Mouse (Mus musculus): ENCODE measurements around the gene Emp2.
"Not testable (repeated sequence)": the region's sequence is repeated elsewhere in the genome, so short reads cannot be mapped to it uniquely, and the experiment has no call there.

Emp2 gene

DNA sequence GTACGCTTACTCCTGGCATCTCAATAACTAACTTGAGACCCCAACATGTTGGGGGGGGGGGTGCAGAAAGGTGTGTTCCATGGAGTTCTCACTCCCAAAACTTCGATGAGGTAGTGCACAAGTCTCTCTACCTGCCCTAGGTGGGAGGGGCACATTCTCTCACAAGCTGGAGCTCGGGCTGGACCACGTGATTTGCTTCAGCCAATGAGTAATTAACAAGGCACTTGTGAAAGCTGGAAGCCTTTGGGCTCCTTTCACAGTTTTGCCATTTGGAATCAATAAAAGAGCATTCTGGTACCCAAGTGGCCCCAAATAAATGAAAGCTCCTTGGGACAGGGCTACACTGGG lies 3.4 kb upstream of the Emp2 start:
- no peak for DNase-seq (ENCODE audit: low read depth, low spot score)

DNA sequence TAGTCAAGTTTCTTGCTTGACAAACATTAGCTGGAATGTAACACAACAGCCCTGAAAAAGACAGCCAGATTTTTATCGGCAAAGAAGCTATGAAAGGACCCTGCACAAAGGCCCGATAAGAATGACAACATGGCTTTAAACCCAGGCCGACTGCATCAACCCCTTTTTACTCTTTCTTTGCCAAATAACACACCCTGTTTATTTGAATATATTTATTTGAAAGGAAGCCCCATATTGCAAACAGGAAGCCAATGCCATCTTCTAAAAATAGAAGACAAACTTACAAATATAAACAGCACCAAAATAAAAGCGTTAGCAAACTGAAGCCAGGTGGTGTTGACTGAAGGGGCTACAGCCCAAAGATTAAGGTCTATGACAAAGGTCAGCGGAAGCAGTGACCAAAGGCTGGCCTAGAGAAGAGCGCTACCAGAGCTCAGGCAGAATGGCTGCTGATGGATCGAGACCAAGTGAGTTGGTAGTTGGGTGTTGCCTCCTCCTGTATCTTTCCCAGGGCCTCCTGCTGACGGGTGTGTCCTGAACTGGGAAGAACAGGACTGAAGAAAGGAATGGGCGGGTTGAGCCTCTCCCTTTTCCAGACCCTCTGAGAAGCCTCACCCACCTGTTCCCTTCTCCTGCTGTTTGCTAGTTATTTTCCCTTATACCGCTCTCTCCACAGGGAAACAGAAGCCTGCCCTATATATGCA lies 2.9 kb upstream of the Emp2 start:
- DNase-seq (ENCODE audit: low read depth, low spot score) = no peak

DNA sequence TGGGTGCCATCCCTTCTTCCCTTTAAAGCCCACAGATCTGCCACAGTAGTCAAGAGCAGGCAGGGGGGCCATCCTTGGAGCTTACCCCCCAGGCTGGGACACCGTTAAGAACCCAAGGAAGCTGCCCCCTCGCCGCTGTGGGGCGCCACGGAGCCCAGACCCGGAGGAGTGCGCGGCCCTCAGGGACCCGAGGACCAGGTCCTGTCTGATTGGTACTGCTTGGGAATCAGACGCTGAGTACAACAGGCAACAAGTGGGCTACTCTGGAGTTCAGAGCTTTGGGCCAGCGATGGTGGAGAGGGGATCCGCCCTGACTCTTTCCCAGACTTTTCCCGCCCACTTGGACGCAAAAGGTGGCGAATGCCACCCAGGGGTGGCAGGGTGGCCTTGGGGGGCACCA lies 542 bp downstream of the Emp2 start:
- no peak for DNase-seq (ENCODE audit: low read depth, low spot score)

DNA sequence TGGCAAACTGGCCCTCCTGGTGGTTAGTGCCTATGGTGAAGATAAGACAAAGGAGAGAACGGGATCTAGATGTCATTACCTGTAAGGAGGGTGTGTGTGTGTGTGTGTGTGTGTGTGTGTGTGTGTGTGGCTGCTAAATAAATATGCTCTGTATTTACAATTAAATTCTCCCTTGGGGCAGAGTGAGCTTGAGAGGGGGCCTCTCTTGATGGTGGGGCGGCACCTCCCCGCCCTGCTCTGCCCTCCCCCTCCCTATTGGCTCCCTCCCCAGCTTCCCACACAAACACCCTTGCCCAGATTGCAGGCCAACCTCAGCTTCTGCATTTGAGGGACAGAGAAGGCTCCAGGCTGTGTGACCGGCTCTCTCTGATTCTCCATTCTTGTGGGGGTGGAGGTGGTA lies 1.8 kb downstream of the Emp2 start:
- DNase-seq (ENCODE audit: low read depth, low spot score) = no peak

DNA sequence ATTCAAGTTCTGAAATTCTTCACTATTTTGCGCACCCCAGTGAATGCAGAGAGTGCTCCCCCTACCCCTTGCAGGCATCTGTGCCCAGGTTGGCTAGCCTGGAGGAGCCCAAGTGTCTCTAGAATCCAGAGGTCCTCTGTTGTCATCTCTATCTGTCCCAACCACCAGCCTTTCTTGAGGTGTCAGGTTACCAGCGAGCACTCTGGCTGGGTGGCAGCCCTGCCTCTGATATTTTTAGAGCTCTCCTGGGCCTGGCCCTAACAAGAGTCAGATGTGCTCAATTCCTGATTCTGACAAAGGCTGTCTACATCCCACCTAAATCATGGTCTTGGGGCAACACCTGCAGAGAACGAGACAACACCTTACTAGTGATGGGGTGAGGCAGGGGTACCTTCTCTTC lies 2.7 kb downstream of the Emp2 start:
- no peak for DNase-seq (ENCODE audit: low read depth, low spot score)

DNA sequence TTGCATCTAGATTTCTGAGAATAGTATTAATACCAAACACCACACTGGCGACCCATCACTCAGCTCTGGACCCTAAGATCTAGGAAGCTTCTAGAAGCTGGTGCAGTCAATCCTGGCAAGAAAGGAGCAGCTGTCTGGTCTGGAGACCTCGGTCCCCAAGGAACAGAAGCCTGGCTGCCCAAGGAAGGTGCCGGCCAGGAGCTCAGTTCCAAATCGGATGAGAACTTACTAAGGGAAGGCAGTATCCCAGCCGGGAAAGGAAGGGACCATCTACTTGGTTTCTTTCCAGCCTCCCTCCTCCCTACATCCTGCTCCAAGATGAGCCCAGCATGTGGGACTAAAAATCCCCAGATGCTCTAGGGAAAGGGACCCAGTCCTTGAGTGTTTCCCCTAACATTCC lies 3.3 kb downstream of the Emp2 start:
- no peak for DNase-seq (ENCODE audit: low read depth, low spot score)

DNA sequence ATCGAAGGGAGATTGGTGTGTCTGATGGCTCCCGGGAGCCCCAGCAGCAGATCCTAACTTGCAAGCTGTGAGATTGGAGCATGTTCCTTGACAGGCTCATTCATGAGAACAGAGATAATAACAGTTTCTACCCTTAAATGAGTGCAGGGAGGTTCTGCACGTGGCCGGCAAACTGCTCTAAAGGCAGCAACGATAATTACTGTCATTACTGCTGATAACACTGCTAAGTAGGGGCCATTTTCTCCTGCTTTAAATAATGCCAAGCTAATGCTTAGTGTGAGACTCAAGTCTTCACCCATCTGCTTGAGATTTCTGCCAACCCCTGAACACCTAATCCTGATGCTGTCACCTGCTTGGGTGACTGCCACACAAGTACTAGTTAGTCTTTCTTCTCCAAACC lies 6.4 kb downstream of the Emp2 start:
- no peak for DNase-seq (ENCODE audit: low read depth, low spot score)

DNA sequence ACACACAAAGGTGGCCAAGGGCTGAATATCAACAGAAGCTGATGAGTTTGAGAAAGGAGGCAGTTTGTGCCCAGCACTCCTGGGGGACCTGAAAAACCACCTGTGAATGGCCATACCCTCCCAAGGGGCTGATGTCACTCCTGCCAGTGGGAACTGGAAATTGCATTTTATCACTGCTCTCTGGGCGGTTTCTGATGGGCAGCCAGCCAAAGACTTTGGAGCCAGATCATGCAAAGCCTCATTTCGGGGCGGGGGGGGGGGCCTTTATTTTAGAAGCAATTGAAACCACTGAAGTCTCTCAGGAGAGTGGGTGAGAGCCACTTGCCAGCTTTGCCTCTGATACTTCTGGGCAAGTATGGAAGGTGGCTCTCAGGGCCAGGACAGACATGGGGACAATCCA lies 7.7 kb downstream of the Emp2 start:
- DNase-seq (ENCODE audit: low read depth, low spot score) = no peak

DNA sequence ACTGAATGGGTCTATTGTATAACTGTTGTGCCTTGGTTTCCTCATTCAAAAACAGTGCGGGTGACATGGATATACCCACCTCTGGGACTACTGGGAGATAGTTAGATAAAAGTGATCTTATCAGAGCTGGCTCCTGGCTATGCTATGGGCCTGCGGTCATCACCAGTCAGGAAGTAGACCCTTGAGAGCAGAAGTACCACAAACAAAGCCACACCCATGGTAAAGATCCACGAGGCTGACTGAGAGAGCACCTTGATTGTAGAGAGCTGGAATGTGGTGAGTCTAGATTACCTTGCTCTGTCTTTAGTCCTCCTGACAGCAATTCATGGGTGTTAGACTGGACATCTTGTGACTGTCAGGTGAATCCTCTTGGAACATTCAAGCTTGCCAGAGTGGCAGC lies 12.4 kb downstream of the Emp2 start:
- no peak for DNase-seq (ENCODE audit: low read depth, low spot score)

DNA sequence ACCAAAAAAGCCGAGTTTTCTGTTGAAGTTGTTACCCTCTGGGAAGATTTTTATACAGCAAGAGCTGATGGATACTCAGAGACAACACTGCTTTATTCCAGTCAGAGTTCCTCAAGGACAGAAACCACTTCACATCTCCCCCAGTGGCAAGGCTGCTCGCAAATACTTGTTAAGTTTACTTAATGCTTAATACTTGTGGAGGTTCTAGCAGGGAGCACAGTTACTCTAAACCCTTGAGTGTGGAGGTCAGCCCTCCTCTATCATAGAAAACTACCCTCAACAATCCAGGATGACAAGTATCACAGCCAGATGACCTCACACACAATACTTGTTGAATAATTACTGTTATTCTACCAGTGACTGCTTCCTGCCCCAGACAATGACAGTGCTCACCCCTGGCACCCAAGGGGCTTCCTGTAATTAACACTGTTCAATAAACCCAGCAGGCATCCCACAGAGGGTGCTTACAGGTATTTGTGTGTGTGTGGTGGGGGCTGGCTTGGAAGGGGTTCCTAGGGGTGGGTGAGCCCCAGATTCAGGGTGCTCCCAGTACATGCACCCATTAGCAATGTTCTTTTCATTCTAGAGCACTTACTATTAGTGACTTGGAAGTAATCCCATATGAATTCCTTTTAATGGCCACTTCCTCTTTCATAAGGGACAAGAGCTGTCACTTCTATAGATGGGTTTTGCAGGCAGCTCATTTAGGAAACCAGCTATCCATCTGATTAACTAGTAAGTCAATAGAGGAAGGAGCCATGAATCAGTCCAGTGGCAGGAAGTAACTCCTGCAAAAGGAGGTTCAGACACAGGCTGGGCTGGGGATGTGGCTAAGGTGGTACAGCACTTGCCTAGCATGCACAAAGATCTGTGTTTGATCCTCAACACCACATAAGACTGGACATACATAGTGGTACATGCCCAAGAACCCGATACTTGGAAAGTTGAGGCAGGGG lies 13.3 kb downstream of the Emp2 start:
- DNase-seq (ENCODE audit: low read depth, low spot score) = no peak

DNA sequence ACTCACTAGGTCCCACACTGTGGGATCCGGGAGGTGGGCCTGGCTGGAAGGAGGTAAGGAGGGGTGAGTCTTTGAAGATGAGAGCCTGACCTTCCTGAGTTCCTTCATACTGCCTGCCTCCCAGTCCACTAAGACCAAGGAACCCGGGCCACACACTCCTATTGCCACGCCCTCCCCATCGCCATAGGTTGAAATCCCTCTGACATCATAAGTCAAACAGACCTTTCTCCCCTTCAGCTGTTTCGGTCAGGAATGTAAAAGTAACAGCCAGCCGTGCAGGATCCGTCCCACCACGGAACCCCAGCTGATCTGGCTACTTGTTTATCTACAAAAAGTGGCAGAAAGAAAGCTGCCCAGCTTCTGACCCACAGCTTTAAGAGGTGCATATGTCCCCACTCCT lies 14.1 kb downstream of the Emp2 start:
- no peak for DNase-seq (ENCODE audit: low read depth, low spot score)

DNA sequence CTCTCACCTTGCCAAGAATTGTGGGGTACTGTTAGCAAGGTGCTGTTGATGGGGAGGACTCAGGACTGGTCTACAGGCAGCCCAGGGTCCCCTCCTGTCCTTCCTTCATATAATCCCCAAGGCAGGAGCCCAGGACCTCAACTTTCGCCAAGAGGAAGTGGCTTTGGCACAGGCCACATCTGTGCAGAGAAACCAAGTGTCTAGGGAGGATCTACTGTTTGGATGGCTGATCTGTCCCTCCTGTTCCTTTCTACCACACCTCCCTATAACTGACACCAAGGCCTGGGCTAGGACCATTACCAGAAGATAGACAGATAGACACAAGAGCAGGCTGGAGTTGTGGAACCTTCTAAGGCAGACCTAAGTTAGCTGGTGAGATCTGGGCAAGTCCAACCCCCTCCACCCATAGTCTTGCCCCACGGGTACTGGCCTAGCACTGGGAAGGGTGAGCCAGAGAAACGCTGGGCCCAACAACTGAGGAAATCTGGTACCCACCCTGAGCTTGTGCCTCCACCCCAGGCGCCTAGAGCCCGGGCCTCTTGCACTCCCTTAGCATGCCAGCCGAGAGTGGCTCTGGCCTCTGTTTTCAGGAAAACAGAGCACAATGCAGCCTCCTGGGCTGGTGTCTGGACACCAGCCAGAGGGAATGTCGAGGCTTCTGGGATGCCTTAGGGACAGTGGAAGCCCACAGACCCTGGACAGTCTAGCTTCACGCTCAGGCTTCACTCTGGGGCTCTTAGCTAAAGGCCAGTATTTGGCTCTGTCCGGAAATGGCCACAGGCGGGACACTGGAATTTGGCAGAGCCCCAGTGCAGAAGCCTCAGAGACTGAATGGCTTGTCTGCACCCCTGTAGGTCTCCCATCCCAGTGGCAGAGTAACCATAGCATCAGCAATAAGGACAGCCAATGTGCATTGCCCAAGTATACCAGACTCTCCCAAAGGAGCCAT lies 15.8 kb downstream of the Emp2 start:
- no peak for DNase-seq (ENCODE audit: low read depth, low spot score)

DNA sequence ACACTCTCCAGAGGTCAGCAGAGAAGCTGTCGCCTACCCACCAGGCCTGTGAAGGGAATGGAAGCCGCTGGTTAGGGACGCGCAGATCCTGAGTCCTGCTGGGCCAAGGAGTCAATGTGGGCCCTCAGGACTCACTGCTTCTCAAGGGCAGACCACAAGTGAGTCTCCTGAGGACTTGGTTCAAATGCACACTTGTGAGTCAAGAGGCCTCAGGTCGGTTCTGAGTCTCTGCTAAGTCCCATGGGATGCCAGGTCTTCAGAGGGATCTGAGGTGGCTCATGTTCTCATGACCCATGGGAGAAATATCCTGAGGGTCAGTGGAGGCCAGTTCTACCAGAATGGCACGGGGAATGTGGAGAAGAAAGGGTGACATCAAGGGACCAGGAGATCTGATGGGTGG lies 25.7 kb downstream of the Emp2 start:
- DNase-seq (ENCODE audit: low read depth, low spot score) = no peak

DNA sequence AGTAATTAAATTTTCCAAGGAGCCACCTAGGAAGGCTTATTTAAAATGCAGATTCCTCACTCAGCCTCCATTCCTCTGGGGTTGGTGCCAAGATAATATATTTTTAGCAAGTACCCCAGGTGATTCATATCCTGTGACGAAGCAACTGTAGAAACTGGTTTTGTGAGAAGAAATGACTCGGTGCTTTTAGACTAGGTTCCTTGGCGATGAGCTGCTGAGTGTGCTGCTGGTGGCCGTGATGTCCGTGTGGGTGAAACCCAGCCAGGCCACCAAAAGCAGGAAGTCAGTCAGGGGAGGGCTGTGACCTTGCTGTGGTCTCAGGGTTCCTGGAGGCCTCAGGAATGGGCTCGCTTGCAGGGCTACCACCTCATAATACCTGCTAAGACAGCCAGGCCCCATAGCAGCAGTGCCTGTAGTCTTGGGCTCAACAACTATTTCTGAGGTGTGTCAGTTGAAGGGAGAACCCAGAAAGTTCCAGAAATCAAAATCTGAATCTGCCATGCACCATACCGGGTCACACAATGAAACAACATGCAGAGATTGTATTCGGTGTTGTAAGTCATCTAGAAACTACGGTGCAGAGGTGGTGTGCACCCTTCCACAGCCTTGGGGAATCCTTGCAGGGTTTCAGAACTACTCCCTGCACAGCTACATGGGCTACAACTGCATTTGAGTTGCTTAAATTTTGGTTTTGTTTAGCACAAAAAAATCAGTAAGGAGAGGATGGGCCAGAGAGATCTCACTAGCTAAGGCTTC lies 27.1 kb downstream of the Emp2 start:
- no peak for DNase-seq (ENCODE audit: low read depth, low spot score)

DNA sequence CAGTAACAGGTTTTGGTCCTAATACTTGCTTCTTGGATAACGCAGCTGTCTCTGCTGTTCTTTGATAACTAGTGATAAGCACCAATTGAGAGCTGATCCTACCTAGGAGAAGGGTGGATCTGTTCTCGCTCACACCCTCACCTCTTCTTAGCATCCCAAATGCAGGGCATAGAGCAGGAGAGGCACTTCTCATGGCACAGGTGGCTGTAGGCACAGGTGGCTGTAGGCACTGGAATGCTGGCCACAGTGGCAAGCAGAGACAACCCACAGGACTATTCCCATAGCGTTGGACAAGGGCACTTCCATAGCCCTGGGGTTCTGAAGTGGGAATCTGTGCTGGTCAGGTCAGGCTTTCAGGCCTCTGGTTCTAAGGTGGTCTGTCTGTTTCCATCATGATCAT lies 31.9 kb downstream of the Emp2 start:
- DNase-seq (ENCODE audit: low read depth, low spot score) = no peak

DNA sequence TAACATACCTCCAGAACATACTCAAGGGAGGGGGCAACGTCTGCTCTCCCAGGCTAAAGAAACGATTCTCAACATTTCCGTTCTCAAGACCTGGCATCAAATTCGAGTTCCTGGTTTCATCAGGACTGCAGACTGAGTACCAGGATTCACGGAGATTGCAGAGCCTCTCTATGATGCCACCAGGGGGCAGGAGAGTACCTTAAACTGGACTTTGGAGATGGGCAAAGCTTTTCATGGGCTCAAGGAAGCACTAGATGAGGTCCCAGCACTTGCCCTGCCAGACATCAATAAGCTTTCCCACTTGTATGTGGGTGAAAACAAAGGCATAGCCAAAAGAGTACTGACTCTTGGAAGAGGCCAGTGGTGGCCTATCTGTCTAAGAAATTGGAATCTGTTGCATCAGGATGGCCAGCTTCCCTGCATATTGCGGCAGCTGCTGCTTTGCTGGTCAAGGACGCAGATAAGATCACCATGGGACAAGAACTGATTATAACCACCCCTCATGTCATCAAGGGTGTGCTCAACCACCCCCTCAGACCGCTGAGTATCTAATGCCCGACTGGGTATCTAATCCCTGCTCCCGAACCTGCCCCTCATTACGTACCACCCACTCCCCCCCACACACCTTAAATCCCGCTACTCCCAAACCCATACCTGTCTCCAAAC lies 33.3 kb downstream of the Emp2 start:
- no peak for DNase-seq (ENCODE audit: low read depth, low spot score)

DNA sequence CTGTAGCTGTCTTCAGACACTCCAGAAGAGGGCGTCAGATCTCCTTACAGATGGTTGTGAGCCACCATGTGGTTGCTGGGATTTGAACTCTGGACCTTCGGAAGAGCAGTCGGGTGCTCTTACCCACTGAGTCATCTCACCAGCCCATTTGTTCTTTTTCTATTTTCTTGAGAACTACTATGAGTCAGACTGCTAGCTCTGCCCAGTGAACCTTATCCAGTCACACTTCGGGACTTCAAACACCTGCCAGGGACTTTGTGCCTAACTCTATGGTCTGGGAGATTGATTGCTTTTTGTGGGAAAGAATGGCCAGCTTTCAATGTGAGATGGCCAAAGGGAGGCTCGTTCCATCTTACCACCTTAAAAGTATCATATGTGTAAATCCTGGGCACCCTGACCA lies 37.0 kb downstream of the Emp2 start:
- not testable (repeated sequence) for DNase-seq (ENCODE audit: low read depth, low spot score)

DNA sequence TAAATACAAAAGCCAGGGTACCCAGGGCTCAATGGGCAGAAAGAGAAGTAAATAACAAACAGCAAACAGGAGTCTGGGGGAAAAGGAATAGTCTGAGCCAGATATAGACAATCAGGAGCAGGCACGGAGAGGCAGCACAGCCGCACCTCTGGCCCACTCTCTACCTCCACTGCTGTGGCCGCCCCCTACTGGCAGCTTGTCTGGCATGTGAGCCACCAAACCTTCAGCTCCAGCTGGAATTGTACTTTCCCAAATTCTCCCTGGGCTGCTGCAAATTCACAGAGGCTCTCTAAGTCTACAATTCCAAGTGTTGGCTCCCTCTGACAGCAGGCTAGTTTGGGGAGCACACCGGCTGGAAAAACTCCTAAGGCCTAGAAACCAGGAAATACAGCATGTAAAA lies 39.3 kb downstream of the Emp2 start:
- DNase-seq (ENCODE audit: low read depth, low spot score) = no peak

DNA sequence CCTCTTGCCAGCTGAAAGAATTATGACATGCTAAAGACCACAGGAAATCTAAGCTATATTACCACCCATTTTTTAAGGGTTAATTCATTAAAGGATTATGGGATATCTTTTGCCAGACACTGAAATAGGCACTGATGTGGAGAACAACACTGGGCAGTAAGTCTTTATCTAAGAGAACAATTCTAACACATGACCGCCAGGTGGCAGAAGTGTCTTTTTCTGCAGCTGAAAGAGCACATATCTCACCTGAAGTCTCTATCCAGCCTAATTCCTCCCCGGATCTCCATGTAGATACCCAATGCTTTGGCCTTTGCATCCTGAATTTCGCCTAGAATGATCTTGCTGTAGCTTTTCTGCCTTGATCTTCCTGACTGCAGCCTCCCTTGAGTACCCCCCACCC lies 41.5 kb downstream of the Emp2 start:
- DNase-seq (ENCODE audit: low read depth, low spot score) = peak; percentile 12

DNA sequence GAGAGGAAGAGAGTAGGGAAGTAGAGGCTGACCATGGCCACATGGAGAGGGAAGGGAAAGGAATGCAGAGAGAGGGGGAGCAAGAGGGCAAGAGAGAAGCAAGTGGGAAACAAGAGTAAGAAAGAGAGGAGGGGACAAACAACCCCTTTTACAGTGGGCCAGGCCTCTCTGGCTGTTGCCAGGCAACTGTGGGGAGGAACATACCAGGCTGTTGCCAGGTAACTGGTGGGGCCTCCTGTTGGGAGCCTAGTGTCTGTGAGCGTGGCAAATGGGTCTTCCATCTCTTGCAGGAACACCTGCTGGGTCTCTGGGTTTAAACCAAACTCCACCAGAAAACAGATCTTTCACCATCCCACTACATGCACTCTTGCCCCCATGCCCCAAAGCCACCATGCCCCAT lies 59.8 kb downstream of the Emp2 start:
- no peak for DNase-seq (ENCODE audit: low read depth, low spot score)

DNA sequence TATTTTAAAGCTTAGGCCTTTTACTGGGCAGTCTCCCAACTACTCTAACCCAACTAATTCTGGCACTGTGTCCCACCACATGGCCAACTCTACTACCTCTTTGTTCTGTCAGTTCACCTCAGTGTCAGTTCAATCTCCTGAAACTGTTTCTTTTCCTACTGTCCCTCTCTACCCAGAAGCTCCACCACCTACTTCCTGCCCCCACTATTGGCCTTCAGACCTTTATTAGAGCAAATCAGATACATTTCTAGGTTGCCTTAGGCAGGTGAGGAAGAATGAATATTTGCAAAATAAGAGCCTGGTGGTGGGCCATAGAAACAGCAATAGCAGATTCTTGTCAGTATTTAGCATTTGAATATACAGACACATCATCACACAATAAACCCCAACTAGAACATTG lies 77.2 kb downstream of the Emp2 start:
- DNase-seq (ENCODE audit: low read depth, low spot score) = no peak
